Mouse (Mus musculus) erythroblast, adult 5-6 weeks (primary cell): ENCODE measurements around the gene Dnajc28. TPM values are rescaled to one million over a fixed set of nuclear protein-coding genes. Genes with fewer than 3 reads are reported as not detected.

Experiments used
- total RNA-seq, 2 experiments: library from RNA; stranded (forward) in 1 of 2; stranded (reverse) in 1 of 2; fragments of 150-400 nt in 1 of 2; fragments of 200-764, 138-1000 nt in 1 of 2; gene quantifications; 2 replicates each; pipeline versions ENCODE4 v1.2.3 to v1.2.4; 2015 to 2017; ENCODE audit warnings: low replicate concordance in 2 of 2

The Dnajc28 gene
- total RNA-seq, 2 experiments from 2014 or later: 4.2 to 9.5 TPM

Other genes with a start within 250 kb of the Dnajc28 start
- gene Ifnar2, start 246.2 kb downstream of the Dnajc28 start, total RNA-seq (2015; ENCODE audit: low replicate concordance): 126 and 156 TPM in 2 replicates
- 132 and 164 TPM in 2 replicates for gene Ifnar2, start 246.2 kb downstream of the Dnajc28 start, total RNA-seq (2017; ENCODE audit: low replicate concordance)
- gene Gm21970, start 227.3 kb downstream of the Dnajc28 start, total RNA-seq (2015; ENCODE audit: low replicate concordance): 12.3 TPM in 1 of 2 replicates, not detected in the other
- gene Gm21970, start 227.3 kb downstream of the Dnajc28 start, total RNA-seq (2017; ENCODE audit: low replicate concordance): 7.8 TPM in 1 of 2 replicates, not detected in the other
- gene Il10rb, start 212.9 kb downstream of the Dnajc28 start, total RNA-seq (2015; ENCODE audit: low replicate concordance): 43.9 and 52.3 TPM in 2 replicates
- 39.4 and 48.8 TPM in 2 replicates for gene Il10rb, start 212.9 kb downstream of the Dnajc28 start, total RNA-seq (2017; ENCODE audit: low replicate concordance)
- 81.7 and 93.6 TPM in 2 replicates for gene Ifnar1, start 133.8 kb downstream of the Dnajc28 start, total RNA-seq (2015; ENCODE audit: low replicate concordance)
- 133 and 147 TPM in 2 replicates for gene Ifnar1, start 133.8 kb downstream of the Dnajc28 start, total RNA-seq (2017; ENCODE audit: low replicate concordance)
- 6.7 and 13.3 TPM in 2 replicates for gene Ifngr2, start 72.0 kb downstream of the Dnajc28 start, total RNA-seq (2015; ENCODE audit: low replicate concordance)
- 3.9 and 6.4 TPM in 2 replicates for gene Ifngr2, start 72.0 kb downstream of the Dnajc28 start, total RNA-seq (2017; ENCODE audit: low replicate concordance)
- 20.8 and 23.6 TPM in 2 replicates for gene Tmem50b, start 21.2 kb downstream of the Dnajc28 start, total RNA-seq (2015; ENCODE audit: low replicate concordance)
- gene Tmem50b, start 21.2 kb downstream of the Dnajc28 start, total RNA-seq (2017; ENCODE audit: low replicate concordance): 11.2 and 12.0 TPM in 2 replicates
- gene Gart, start 27.9 kb upstream of the Dnajc28 start, total RNA-seq (2015; ENCODE audit: low replicate concordance): 30.5 and 37.1 TPM in 2 replicates
- 30.8 and 49.3 TPM in 2 replicates for gene Gart, start 27.9 kb upstream of the Dnajc28 start, total RNA-seq (2017; ENCODE audit: low replicate concordance)
- 240 and 267 TPM in 2 replicates for gene Son, start 28.5 kb upstream of the Dnajc28 start, total RNA-seq (2015; ENCODE audit: low replicate concordance)
- gene Son, start 28.5 kb upstream of the Dnajc28 start, total RNA-seq (2017; ENCODE audit: low replicate concordance): 214 and 284 TPM in 2 replicates
- gene Donson, start 69.7 kb upstream of the Dnajc28 start, total RNA-seq (2015; ENCODE audit: low replicate concordance): 17.3 and 43.0 TPM in 2 replicates
- 44.7 and 97.2 TPM in 2 replicates for gene Donson, start 69.7 kb upstream of the Dnajc28 start, total RNA-seq (2017; ENCODE audit: low replicate concordance)
- 21.5 and 55.1 TPM in 2 replicates for gene Cryzl1, start 109.9 kb upstream of the Dnajc28 start, total RNA-seq (2015; ENCODE audit: low replicate concordance)
- 17.7 and 40.7 TPM in 2 replicates for gene Cryzl1, start 109.9 kb upstream of the Dnajc28 start, total RNA-seq (2017; ENCODE audit: low replicate concordance)
- 413 and 554 TPM in 2 replicates for gene Itsn1, start 110.3 kb upstream of the Dnajc28 start, total RNA-seq (2015; ENCODE audit: low replicate concordance)
- 1,329 and 2,083 TPM in 2 replicates for gene Itsn1, start 110.3 kb upstream of the Dnajc28 start, total RNA-seq (2017; ENCODE audit: low replicate concordance)